Mouse (Mus musculus): ENCODE measurements around the gene Atp11c. TPM values are rescaled to one million over a fixed set of nuclear protein-coding genes. Genes with fewer than 3 reads are reported as not detected.

Atp11c gene
- polyA plus RNA-seq (2015; fragmentation: Nextera tagmentation; extraction: Ambion mirVana), result 13.5 and 15.1 TPM in 2 replicates

DNA sequence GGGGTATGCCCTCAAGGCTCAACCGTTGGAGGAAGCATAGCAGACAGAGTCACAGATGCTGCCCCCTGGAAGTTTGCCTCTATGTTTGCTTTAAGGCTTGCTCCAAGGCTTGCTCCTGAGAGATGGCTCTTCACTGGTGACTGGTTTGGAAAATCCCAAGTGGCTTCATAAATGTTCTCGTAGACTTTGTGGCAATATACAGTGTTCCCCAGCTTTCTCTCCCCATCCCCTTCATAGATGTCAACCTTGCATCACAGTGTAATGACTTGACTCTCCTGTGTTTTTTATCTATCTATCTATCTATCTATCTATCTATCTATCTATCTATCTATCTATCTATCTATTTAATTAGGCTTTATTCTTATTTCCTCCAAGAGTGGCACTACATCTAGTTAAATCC lies at the start of gene Atp11c:
Gene Atp11c, minus strand, starts transcription at position 101 of the 400 bp plus-strand sequence.
- Histone ChIP-seq H3K27me3 (no peaks in the 10 kb centered on the region), H3K9me3 (replicated peaks) (no peaks in the 10 kb centered on the region), H3K27ac (no peak within 1 kb of the TSS), H3K4me1 (no peaks in the 10 kb centered on the region), H3K9ac (no peak within 1 kb of the TSS), H3K36me3 (ENCODE audit: poor library complexity, severe bottlenecking) (no peaks in the 10 kb centered on the region), H3K4me2 (no peak within 1 kb of the TSS), H3K4me3 (no peak within 1 kb of the TSS)
- 90% methylated on average over 2 of the region's 2 CpGs for WGBS
- ATAC-seq, result no peak

DNA sequence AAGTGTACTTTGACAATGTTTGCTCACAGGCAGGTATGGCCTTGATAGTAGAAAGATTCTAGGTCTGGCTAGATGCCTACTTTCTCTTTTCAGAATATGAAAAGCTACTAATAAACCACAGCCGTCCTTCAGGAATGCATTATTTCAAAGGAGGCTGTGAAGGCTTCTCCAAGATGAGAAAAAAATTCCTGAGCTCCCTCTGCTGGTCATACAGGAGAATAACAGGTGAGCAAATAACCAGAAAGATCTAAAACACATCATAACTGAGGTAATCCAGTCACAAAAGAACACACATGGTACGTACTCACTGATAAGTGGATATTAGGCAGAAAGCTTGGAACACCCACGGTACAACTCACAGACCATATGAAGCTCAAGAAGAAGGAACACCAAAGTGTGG lies 16.7 kb upstream of the Atp11c start:
- no peak overlapping the region for H3K9ac ChIP-seq
- WGBS, result 25% methylated on average over 3 of the region's 3 CpGs
- H3K9me3 ChIP-seq (replicated peaks), result no peaks in the 10 kb centered on the region
- no peaks in the 10 kb centered on the region for H3K36me3 ChIP-seq (ENCODE audit: poor library complexity, severe bottlenecking)
- H3K4me3 ChIP-seq, result no peak overlapping the region
- 0 out of 2 replicates have a peak, but pooled peaks have one; percentile 24 for ATAC-seq
- no peak overlapping the region for H3K4me2 ChIP-seq
- no peaks in the 10 kb centered on the region for H3K4me1 ChIP-seq
- H3K27me3 ChIP-seq, result no peaks in the 10 kb centered on the region
- no peak overlapping the region for H3K27ac ChIP-seq

- Histone ChIP-seq H3K4me3 (no peak overlapping the region), H3K4me2 (no peak overlapping the region), H3K27me3 (no peaks in the 10 kb centered on the region), H3K9me3 (replicated peaks) (no peaks in the 10 kb centered on the region), H3K27ac (no peak overlapping the region), H3K9ac (no peak overlapping the region), H3K4me1 (no peaks in the 10 kb centered on the region), H3K36me3 (ENCODE audit: poor library complexity, severe bottlenecking) (no peaks in the 10 kb centered on the region)
- 9% methylated on average over 1 of the region's 1 CpGs for WGBS
- ATAC-seq, result no peak
Observed at GRCm38 (mm10) chrX:60570539-60570938, 22.0 kb downstream of the Atp11c start.

DNA sequence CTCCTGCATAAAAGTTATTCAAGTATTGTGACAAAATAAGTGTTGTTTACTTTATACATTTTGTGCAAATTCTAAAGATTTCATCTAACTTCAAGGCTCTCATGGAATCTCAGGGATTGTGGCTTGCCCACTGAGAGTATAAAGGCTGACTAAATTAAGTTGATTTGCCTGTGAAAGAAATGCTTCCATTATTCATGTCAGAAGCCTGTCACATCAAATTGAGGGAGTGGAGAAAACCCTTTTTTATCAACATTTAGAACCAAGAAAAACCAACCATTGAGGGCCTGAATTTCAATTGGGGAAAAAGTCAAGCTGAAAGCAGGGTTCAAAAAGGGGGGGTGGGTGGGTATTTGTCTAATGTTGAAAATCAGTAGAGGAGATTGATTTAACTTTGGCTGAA lies 23.5 kb downstream of the Atp11c start:
- no peaks in the 10 kb centered on the region for H3K9me3 ChIP-seq (replicated peaks)
- no peaks in the 10 kb centered on the region for H3K27me3 ChIP-seq
- no peak overlapping the region for H3K4me3 ChIP-seq
- 0 out of 2 replicates have a peak, but pooled peaks have one; percentile 50 for ATAC-seq
- no peak overlapping the region for H3K27ac ChIP-seq
- H3K9ac ChIP-seq, result no peak overlapping the region
- no peaks in the 10 kb centered on the region for H3K36me3 ChIP-seq (ENCODE audit: poor library complexity, severe bottlenecking)
- no peak overlapping the region for H3K4me2 ChIP-seq
- H3K4me1 ChIP-seq, result no peaks in the 10 kb centered on the region

DNA sequence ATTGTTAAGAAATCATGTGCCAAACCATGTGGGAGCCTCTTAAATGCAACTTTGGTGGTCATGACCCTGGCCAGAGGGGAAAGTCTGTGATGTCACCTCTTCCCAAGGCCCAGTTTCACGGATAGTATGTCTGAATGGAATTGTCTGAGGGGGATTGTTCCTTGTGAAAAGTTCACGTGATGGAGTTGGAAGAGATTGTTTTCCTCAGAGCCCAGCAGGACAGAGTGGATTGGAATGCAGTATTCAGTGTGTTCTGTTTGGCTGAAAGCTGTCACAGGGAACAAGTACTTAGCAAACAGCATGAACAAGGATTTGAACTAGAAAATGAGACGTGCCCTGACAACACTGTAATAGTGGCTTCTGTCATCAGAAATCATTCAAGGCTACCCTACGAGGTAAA lies 37.3 kb downstream of the Atp11c start:
- no peak overlapping the region for H3K27ac ChIP-seq
- no peaks in the 10 kb centered on the region for H3K27me3 ChIP-seq
- ATAC-seq, result no peak
- 30% methylated on average over 4 of the region's 4 CpGs for WGBS
- H3K9me3 ChIP-seq (replicated peaks), result no peaks in the 10 kb centered on the region
- H3K9ac ChIP-seq, result no peak overlapping the region
- no peaks in the 10 kb centered on the region for H3K36me3 ChIP-seq (ENCODE audit: poor library complexity, severe bottlenecking)
- no peak overlapping the region for H3K4me3 ChIP-seq
- no peak overlapping the region for H3K4me2 ChIP-seq
- H3K4me1 ChIP-seq, result 0 out of 2 replicates have a peak, but pooled peaks cover 3% of the 10 kb centered on the region

DNA sequence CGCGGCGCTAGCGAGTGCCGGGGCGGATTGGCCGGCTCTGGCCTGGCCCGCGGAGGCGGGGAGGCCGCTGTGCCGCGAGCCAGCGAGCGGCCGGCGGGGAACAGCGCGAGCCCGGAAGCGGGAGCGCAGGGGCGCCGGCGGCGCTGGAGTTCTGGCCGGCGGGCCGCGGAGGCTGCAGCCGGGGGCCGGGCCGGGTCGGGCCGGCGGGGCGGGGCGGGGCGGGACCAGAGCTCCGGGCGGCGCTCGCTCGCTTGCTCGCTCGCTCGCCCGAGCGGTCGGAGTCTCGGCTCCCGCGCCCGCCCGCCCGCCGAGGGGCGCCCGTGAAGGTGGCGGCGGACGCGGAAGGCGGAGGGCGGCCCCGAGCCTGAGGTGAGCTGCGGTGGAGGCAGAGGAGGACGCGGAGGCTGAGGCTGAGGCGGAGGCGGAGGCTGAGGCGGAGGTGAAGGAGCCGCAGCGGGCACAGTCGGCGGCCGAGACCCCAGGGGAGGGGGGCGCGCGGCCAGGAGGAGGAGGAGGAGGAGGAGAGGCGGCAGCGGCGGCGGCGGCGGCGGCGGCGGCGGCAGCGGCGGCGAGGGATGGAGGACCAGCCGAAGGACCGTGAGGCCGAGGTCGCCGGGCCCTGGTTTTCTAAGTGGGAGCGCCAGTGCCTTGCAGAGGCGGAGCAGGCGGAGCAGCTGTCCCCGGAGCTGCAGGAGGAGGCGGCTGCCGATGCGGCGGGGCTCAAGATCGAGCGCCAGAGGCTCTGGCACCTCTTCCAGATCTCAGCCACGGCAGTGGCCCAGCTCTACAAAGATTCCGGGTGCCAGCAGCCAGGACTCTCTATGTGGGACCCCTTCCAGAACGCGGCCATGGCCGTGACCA lies 44.8 kb downstream of the Atp11c start:
- Histone ChIP-seq H3K4me3 (peak overlapping the region; percentile 56), H3K4me2 (peak overlapping the region; percentile 61), H3K36me3 (ENCODE audit: poor library complexity, severe bottlenecking) (no peaks in the 10 kb centered on the region), H3K27me3 (no peaks in the 10 kb centered on the region), H3K27ac (peak overlapping the region; percentile 88), H3K4me1 (peaks cover 4% of the 10 kb centered on the region), H3K9me3 (replicated peaks) (no peaks in the 10 kb centered on the region), H3K9ac (peak overlapping the region; percentile 78)
- peak; percentile 73 for ATAC-seq
- 17% methylated on average over 50 of the region's 113 CpGs for WGBS

DNA sequence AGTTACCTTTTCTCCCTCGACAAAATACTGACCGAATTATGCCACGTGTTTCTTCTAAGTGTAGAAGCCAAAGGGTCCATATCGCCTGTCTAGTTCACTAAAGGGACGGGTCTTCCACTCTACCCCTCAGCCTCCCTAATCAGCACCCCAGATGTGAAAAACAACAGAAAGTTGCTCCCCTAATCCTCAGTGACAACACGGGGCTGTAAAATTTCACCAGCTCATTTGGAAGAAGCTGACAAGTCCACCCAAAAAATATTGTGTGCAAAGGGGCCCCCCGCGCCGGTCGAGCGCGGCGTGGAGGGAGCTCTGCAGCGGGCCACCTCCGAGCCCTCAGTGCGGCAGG lies 45.4 kb downstream of the Atp11c start:
- H3K4me2 ChIP-seq, result peak overlapping the region; percentile 61

DNA sequence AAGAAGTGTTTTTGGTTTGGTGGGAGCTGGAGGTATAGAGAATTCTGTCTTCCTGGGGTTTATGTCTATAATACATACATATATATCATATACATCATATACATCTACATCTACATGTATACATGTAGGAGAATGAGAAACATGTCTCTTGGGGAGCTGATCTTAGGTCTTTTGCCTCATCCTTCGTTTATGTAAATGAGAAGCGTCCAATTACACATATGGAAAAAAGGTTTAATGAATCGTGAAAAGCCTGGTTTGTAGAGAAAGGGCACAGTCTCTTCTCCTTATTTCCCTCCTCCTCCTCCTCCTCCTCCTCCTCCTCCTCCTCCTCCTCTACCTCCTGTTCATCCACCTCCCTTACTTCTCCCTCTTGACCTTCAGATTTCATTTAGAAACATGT lies 46.6 kb downstream of the Atp11c start:
- H3K9me3 ChIP-seq (replicated peaks), result no peaks in the 10 kb centered on the region
- no peak overlapping the region for H3K4me3 ChIP-seq
- peaks cover 4% of the 10 kb centered on the region for H3K4me1 ChIP-seq
- WGBS, result 23% methylated on average over 3 of the region's 3 CpGs
- no peak overlapping the region for H3K9ac ChIP-seq
- no peak for ATAC-seq
- no peaks in the 10 kb centered on the region for H3K36me3 ChIP-seq (ENCODE audit: poor library complexity, severe bottlenecking)
- 0 out of 2 replicates have a peak overlapping the region, but pooled peaks have one; percentile 51 for H3K27ac ChIP-seq
- H3K27me3 ChIP-seq, result no peaks in the 10 kb centered on the region
- H3K4me2 ChIP-seq, result no peak overlapping the region

More for the DNA sequence above, 45.4 kb downstream of the Atp11c start:
- Histone ChIP-seq H3K36me3 (ENCODE audit: poor library complexity, severe bottlenecking) (no peaks in the 10 kb centered on the region), H3K27me3 (no peaks in the 10 kb centered on the region), H3K9ac (peak overlapping the region; percentile 78), H3K9me3 (replicated peaks) (no peaks in the 10 kb centered on the region), H3K4me1 (peaks cover 4% of the 10 kb centered on the region), H3K4me3 (peak overlapping the region; percentile 56), H3K27ac (peak overlapping the region; percentile 88)
- ATAC-seq, result peak; percentile 14
- WGBS, result 12% methylated on average over 15 of the region's 16 CpGs

GRCm38 (mm10) chrX:60545444-60545843 lies 47.1 kb downstream of the Atp11c start:
- Histone ChIP-seq H3K4me1 (peaks cover 4% of the 10 kb centered on the region), H3K9ac (no peak overlapping the region), H3K36me3 (ENCODE audit: poor library complexity, severe bottlenecking) (no peaks in the 10 kb centered on the region), H3K27ac (0 out of 2 replicates have a peak overlapping the region, but pooled peaks have one; percentile 51), H3K9me3 (replicated peaks) (no peaks in the 10 kb centered on the region), H3K4me3 (no peak overlapping the region), H3K4me2 (no peak overlapping the region), H3K27me3 (no peaks in the 10 kb centered on the region)
- peak; percentile 28; the same call in 1 of the 2 replicates for ATAC-seq
- WGBS, result 0% methylated on average over 1 of the region's 1 CpGs

- WGBS, result 21% methylated on average over 4 of the region's 4 CpGs
- no peaks in the 10 kb centered on the region for H3K9me3 ChIP-seq (replicated peaks)
- H3K9ac ChIP-seq, result no peak overlapping the region
- no peak overlapping the region for H3K27ac ChIP-seq
- no peaks in the 10 kb centered on the region for H3K36me3 ChIP-seq (ENCODE audit: poor library complexity, severe bottlenecking)
- ATAC-seq, result peak; percentile 72
- peaks cover 4% of the 10 kb centered on the region for H3K4me1 ChIP-seq
- no peak overlapping the region for H3K4me3 ChIP-seq
- no peaks in the 10 kb centered on the region for H3K27me3 ChIP-seq
- no peak overlapping the region; the same call in 1 of the 2 replicates for H3K4me2 ChIP-seq
Observed at GRCm38 (mm10) chrX:60544098-60544497, 48.4 kb downstream of the Atp11c start.

- no peak for ATAC-seq
- peaks cover 4% of the 10 kb centered on the region for H3K4me1 ChIP-seq
- H3K4me3 ChIP-seq, result no peak overlapping the region
- H3K9me3 ChIP-seq (replicated peaks), result no peaks in the 10 kb centered on the region
- 31% methylated on average over 1 of the region's 1 CpGs for whole genome bisulfite sequencing
- H3K27me3 ChIP-seq, result no peaks in the 10 kb centered on the region
- H3K4me2 ChIP-seq, result no peak overlapping the region
- H3K36me3 ChIP-seq (ENCODE audit: poor library complexity, severe bottlenecking), result no peaks in the 10 kb centered on the region
- no peak overlapping the region for H3K9ac ChIP-seq
- H3K27ac ChIP-seq, result no peak overlapping the region
Observed at GRCm38 (mm10) chrX:60542901-60543300, 49.6 kb downstream of the Atp11c start.

GRCm38 (mm10) chrX:60539149-60539548 lies 53.3 kb downstream of the Atp11c start, which contains the start of gene Gm7073:
Gm7073 (minus strand) TSS chrX:60539249.
- Histone ChIP-seq H3K27me3 (no peaks in the 10 kb centered on the region), H3K36me3 (ENCODE audit: poor library complexity, severe bottlenecking) (no peaks in the 10 kb centered on the region), H3K4me1 (peaks cover 3% of the 10 kb centered on the region), H3K27ac (no peak within 1 kb of the TSS), H3K4me2 (no peak within 1 kb of the TSS), H3K9me3 (replicated peaks) (no peaks in the 10 kb centered on the region), H3K9ac (no peak within 1 kb of the TSS), H3K4me3 (no peak within 1 kb of the TSS)
- ATAC-seq, result no peak

Data from forebrain, embryonic 13.5 days (tissue).